Mouse (Mus musculus): ENCODE results near the gene Nectin1. TPM values are rescaled to one million over a fixed set of nuclear protein-coding genes. Genes with fewer than 3 reads are reported as not detected.

Gene Nectin1
- polyA plus RNA-seq (2012; rRNA removed), result 12.6 and 13.0 TPM in 2 replicates

DNA sequence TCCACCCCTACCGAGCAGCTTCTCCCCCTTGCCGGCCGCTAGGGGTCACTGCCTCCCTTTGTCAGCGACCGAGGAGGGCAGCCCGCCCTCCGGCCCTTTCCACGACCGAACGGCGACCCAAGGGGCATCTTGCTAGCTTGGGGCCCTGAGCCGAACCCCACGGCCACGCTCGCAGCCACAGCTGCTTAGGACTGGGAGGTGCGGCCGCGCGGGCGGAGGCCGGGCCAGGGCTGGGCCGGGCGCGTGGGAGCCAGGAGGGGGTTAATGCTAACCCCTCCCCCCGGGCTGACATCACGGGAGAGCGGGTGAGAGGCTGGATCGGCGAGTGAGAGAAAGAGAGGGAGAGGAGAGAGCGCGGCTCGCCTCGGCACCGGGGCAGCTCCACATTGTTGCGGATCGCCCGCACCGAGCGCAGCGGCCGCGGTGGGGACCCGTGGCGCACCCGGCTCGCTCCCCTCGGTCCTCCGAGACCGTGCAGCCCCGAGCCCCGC lies at the start of gene Nectin1:
Nectin1 (plus strand) TSS at position 338 of the 491 bp plus-strand sequence.

